Mouse (Mus musculus): ENCODE results near the gene B230118H07Rik.

- TF ChIP-seq CTCF (IDR thresholded peaks at IDR 0.05; ENCODE audit: control insufficient read depth, insufficient read depth, insufficient replicate concordance, low read depth, low read length): no peak
- TF ChIP-seq POLR2A (IDR thresholded peaks at IDR 0.05; ENCODE audit: control insufficient read depth, low read depth, low read length): no peak
Measured at GRCm38 (mm10) chr2:101621611-101622010, 27.7 kb downstream of the B230118H07Rik start.

All from testis, adult 2 months (tissue).